Mouse (Mus musculus) kidney, postnatal 36 days (tissue): ENCODE data around the gene Ergic2.
A peak's percentile ranks its signal among the peaks of the same experiment; 100 is the strongest.

Experiments used
- DNase-seq, 2 experiments: peaks; one replicate each; pipeline ENCODE4 v3.0.0; 2021 to 2022; ENCODE audit warnings: mixed read lengths in 2 of 2

Ergic2 gene

DNA sequence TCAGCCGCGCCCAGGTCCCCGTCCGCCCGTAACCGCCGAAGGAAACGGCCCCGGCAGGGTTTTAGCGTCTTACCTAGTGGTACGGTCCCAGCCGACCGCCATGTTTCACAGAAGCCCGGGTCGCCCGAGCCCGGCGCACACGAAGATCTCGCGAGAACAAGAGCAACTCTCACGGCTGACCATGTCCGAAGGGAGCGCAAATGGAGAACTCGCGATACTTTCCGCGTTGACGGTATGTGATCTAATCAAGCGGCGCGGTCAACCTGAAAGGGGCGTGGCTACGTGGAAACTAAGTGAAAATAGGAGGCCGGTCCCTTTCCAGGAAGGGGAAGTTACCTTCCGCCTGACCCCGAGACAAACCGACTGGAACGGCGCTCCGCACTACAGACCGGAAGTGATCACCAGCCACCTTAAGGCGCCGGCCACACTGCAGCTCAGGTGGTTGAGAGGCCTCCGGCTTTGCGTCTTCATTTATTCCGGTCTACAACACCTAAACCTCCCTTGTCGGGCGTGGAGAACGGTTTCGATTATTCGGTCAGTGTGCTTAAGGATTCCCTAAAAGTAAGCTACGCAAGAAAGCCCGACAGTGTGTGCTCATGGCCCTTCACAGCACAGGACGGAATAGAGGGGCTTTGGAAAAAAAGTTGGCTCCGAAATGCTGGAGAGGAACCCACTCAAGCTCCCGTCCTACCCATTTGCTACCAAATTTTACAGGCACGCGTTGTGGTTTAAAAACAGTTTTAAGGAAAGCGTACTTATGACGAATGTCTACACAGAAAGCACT lies at the start of gene Ergic2:
Gene Ergic2, minus strand, starts transcription at position 478 of the 784 bp plus-strand sequence.
- DNase-seq: peak; percentile 98 to 99

DNA sequence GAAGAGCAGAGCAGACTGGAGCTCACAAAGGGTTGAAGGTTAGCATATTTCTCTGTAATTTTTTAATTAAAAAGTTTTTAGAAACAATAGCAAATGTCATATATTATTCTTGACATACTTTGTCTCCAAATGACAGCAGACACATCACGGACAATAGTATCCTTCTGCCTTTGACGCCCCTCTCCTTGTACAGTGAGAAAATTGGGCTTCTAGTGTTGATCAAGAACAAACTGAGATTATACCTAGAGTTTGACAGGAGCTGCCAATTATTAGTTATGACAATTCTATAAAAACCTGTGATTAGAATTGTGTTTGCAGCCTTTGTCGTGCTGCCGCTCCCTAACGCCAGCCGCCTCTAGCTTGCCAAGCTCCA lies 48.5 kb upstream of the Ergic2 start:
- DNase-seq: no peak

DNA sequence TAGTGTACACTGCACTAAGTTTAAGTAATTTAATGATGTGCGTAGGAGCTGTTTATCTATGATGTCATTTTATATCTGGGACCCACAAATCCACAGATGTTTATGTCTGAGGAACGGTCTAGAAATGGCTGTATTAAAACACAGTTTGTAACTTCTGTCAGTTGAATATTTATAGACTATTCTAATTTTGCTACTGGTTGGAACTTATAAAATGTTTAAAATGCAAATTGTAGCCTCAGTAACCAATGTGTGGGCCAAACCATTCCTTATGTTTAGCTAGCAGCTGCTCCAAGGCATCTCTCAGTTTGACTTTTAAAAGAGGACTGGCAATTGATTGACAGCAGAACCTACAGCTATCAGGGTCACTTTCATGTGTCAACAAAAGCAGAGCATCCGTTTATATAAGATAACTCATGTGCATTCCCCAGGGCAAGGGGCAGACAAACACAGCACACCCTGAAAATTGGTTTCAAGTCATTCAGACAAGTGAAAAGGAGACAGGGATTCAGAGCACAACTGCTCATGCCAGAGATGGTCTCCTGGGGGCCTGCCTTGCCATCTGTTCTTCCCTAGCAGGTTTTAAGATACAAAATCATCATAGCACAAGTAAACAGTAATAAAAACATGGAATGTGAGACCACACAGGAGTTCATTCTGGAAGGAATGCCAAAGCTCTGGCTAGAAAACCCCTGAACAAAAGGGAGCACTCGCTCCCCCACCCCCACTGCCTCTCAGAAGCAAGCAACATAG lies 48.0 kb upstream of the Ergic2 start:
- no peak for DNase-seq

DNA sequence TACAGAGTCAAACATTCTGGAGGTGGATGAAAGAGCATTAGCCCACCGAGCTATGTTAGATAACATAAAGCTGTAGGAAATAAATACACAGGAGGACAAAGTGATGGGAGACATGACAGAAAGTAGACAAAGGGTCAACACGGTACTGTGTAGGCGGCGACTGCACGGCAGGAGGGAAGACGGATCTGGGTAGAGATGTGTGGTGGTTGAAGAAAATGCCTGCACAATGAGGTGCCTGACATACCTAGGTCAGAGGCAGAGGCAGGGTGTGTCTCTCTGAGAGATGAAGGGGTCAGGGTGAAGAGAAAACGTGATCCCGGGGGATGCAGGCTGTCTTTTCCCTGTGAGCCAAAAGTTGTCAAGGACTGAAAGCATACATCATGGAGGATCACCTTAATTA lies 46.9 kb upstream of the Ergic2 start:
- no peak for DNase-seq

DNA sequence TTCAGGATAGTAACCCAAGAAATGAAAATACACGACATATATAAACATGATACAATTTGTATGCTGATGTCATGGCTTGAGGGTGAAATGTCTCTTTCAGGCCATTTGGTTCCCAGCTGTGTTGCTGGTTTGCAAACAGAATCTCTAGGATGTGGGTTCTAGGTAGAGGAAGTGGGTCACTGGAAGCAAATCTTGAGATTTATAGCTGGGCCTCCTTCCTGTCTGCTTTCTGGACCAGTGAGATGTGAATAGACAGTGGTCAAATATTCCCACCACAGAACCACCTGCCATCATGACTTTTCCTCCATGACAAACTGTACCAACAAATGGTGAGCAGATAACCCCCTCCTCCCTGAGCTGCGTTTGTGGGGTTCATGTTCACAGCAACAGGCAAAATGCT lies 45.6 kb upstream of the Ergic2 start:
- DNase-seq: no peak

DNA sequence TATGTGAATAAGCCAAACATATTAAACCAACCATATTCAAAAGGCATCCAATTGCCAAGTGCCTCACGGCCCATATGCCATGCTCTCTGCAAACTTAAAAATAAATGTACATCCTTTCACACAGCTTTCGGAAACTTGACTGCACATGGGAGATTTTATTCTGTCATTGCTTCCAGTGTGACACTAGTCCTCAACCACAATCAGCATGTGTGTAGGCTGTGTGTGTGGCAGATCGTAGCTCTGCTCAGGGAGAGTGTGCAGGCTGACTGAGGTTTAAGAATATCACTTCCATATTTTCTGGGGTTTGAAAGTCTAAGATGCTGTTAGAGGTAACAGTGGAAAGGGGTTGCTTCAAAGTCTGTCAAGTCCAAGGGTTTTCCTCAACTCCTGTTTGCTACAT lies 43.9 kb upstream of the Ergic2 start:
- DNase-seq: no peak

DNA sequence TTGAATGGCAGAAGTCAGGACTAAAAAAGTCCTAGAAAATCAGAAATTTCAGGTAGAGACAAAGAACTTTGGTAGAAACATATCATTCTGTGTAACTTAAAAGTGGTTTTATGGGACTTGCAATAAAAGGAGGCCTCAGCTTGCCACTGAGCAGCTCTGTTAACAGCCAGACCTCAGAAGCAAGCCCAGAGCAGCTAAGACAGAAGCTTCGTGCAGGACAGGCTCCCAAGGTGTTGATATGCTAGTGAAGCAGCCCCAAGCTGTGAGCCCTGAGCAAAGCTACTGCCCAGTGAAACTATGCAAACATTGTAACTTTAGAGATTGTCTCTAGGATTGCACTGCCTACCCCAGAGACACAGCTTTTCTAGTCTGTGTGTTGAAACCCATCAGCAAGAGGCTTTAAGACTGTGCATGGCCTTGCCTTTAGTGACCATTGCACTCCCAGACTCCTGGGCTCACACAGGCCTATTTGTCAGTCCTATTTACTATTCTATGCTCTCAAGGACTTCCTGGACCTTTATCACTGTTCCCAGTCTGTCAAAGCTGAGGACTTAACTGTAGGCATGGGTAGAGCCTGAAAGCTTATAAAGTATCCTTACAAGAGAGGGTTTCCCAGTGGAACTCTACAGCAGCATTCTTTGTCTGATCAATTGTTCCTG lies 43.4 kb upstream of the Ergic2 start:
- DNase-seq: no peak

DNA sequence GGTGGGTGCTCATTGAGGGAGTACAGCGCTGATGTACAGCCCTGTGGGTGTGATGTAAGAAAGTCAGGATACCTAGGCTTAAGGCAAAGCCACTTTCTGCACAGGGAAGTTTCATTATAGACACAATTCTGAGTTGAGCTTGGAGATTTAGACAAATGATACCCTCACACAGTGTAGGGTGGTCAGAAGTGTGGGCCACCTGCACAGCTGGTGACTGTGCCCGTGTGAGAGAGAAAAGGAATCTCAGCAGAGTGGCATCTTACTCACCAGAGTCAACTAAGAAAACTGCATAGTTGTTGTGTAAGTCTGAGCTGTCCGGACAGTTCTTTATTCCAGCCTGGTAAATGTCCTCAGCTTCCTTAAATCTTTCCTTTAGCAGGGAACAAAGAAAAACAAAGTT lies 37.0 kb upstream of the Ergic2 start:
- no peak for DNase-seq

DNA sequence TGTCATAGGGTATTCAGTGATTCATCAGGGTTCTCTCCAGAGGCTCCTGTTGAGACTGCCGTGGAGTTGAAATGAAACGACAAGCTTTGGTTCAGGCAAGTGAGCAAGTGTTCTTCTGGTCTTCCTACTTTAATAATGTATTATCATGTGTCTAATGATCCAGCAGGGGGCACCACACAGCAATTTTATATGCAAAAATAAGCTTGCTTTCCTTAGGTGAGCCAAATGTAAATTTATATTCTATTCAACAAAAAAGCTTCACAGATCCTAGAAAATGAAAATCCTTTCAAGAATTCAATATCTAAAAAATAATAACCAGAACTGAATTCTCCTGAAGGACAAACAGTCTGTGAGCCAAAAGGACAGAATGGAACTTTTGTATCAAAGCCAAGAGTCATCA lies 36.5 kb upstream of the Ergic2 start:
- peak; percentile 65 to 80 for DNase-seq

DNA sequence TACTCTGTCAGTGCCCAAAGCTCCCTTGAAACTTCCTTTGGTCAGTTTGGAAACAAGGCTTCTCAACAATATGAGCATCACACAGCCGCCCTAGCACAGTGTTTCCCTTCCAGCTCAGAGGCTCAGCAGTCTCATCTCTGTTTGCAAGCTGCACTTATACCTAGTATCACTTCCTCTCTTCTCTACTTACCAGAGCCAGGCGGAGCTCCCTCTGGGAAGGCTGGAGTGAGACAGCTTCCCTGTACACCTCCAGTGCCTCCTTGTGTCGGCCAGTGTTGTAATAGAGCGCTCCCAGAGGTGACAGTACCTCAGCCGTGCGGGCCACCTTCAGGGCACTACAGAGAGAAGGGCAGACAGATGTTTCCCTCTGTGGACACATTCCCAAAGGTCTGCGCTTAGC lies 34.4 kb upstream of the Ergic2 start:
- no peak for DNase-seq

DNA sequence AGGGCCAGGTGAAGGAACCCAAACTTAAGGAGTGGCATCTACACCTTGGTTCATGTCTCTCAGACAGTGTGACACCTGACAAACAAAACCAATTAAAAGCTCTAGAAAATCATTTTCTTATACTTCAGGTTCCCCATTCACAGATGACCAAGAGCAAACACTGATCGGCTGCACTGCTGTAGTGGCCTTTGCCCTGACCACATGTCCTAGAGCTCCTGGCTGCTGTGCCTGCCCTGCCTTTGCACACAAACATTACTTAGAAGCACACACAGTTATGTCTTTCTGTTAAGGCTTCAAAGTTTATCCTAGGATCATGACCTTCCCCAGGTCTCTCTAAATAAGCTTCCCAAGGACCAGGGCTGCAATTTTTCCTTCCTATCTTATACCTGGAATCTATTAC lies 32.7 kb upstream of the Ergic2 start:
- peak in 1 of 2 experiments; percentile 22 for DNase-seq

DNA sequence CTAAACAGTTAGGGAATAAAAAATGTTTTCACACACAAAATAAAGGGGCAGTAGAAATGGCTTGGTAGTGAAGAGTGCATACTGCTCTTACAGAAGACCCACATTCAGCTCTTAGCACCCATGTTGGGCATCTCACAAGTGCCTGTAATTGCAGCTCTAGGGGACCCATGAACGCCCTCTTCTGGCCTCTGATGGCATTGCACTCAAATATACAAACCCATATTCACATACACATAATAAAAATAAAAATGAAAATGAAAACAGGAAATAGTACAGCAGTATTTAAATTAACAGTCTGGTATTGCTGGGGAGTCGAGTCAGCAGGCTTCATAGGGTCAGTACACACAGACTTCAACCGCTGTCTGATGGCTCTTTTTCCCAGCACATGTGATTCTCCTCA lies 30.1 kb upstream of the Ergic2 start:
- no peak for DNase-seq

DNA sequence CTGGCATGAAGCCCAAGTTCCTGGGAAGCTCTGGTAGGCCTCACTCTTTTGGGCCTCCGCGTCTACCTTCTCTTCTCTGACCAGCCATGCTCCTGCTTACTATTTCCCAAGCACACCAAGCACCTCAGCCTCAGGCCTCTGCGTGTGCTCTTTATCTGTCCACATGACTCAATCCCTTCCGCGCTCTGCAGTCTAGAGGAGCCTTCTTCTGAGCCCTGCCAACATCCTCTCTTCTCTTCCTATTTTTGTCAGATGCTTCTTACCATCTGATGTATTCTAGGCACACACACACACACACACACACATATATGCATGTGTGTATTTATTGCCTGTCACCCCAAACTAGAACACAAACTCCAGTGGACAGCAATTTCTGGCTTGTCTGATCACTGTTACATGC lies 29.5 kb upstream of the Ergic2 start:
- no peak for DNase-seq

DNA sequence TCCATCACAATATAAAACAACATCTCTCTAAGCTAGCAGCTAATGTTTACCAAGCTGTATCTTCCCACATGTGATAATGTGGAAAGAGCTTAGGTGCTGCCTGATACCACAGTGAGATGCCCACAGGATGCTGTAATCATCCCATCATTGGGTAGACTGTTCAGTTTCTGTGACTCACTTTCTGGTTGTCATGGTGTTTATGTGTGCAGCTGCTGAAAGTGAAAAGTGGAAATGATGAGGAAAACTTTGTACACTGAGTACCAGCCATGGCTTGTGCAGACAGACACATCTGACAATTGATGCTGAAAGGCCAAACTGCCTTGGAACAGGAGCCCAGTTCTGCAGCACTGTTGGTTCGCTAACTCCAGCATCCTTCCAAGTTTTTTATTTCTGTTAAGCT lies 27.1 kb upstream of the Ergic2 start:
- DNase-seq: no peak

DNA sequence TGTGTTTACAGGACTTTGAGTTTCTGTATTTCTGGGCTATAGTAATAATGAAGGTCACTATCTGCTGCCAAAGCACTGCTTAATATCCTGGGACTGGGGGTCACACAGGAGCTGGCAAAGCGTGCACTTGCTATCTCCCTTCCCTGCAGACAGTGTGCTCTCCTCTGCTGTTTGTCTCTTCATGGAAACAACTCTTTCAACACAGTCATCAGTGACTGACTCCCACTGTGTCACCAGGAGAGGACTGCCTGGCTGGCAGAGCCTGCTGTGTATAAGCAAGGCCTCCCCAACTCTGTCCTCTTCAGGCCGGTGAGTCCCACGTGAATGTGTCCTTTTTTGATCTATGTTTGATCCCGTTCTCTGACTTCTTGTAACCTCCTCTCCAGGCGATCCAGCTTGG lies 25.3 kb upstream of the Ergic2 start:
- no peak for DNase-seq

DNA sequence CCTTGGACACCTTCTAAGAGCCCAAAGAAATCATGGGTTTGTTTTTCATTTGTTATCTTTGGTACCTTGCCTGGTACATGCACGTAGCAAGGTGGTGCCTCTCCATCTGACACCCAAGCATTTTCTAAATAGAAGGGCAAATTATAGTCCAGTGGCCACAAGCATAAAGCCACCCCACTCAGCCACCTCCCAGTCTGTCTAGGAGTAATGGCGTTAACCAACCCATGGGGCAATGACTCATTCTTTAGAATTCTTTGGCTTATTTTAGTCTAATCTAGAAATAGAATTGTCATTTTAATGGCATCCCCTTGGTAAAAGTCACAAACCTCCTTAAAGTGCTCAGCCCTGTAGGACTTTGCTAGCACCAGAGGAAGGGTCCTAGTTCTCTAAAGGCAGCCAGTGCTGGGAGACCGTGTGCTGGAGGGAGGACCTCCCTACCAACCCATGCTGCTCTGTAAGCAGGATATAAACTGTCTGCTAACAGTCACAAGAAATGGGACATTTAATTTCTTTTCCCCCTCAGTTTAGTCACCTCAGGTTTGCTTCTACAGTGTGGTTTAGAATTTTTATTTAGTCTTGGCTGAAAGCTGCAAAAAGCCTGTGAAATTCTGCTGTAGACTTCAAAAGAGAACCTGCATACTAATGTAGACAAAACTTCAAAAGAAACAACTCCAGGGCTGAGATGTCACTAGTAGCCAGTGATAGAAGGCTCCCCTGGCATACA lies 22.1 kb upstream of the Ergic2 start:
- no peak for DNase-seq

DNA sequence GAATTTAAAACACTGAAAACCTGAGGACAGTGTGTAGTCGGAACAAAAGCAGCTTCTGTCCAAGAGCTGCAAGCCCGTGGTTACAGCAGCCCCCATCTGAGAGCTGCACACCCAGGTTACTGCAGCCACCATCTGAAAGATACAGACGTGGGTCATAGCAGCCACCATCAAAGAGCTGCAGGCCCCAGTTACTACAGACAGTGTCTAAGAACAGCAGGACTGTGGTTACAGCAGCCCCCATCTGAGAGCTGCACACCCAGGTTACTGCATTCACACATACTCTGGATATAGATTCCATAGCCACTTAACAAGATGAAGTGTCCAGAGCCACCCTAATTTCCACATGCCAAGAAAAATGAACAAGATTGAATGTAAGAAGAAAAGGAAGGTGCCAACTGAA lies 15.4 kb upstream of the Ergic2 start:
- no peak for DNase-seq

DNA sequence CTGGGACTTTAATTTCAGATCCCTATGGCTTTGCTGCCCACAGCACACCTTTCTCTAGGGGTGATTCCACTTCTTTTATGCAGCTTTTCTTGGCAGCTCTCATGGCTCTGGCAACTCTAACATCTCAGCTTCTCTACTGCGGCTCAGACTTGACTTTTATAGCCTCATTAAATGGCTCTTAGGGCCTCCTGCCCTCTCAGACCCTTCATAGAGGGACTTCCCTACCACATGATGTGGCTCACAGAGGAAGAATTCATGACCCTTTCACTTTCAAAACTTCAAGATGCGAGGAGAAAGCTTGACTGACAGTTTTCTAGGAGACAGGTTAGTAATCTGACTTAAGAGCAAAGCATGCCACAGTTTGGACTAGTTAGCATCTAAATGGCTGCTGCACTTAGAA lies 10.5 kb upstream of the Ergic2 start:
- no peak for DNase-seq

DNA sequence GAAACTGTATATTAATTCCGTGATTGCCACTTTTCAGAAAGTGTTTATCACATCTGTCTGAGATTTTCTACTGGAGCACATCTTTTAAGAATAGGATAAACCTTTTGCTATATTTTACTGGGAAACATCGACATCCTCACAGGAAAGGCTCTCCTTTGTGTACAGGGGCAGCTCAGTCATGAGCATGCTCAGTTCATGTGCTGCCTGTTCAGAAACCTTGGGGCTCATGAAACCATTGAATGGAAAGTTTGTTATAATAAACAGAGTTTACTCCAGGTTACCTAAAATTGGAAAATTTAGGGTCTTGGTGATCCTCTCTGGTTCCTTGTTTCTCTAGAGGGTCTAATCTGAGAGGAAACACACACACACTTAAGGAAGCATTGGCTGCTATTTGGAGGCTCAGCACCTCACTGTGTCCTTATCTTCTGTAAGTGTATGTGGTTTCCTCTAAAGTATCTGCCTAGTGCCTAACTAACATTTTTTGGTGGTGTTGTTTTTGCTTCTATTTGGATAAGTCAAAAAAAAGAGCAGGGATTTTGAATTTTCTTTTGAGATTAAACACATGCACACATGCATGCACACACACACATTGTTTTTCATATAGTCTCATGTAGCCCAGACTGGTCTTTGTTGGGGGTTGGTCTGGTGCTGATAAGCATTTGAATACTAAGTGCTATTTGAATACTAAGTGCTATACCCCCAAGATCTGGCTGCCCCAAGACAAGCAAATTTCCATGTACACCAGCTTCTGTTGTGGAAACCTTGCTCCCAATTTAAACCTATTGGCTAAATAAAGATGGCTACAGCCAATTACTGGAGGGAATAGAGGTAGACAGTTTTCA lies 6.3 kb upstream of the Ergic2 start:
- DNase-seq: no peak

DNA sequence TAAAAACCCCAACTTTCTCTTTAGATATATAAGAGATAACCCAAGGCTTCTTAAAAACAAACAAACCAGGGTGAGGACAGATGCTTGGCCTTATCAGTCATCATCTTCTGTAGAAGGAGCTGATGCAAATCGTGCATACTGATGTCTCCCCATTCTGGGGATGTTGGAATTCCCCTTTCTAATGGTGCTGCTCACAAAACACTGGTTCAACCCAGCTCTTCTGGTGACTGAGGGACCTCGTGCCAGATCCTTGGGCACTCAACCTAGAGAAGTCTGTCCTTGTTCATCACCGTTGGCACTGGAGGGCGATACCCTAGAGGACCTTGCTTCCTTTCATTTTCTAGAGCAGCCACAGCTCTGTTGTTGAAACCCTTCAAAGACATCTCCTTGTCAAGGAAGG lies 4.6 kb upstream of the Ergic2 start:
- DNase-seq: no peak

DNA sequence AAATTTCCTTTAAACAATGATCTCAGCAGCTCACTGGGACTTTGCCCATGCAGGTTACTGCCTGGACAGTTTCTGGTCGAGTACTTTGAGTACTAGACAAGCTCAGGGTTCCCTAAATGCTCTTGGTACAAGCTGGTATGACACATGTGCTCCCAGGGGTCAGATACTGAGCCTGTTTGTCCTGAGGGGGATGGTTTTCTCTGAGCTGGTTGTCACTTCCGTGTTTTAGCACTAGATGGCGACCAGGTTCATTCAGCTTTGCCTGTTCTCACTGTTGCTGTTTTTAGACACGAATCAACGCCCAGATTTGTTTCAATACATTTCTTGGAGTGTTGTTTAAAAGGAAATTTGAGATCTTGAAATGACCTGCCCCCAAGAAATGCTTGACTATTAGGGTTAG lies 2.6 kb upstream of the Ergic2 start:
- peak; percentile 56 to 73 for DNase-seq

DNA sequence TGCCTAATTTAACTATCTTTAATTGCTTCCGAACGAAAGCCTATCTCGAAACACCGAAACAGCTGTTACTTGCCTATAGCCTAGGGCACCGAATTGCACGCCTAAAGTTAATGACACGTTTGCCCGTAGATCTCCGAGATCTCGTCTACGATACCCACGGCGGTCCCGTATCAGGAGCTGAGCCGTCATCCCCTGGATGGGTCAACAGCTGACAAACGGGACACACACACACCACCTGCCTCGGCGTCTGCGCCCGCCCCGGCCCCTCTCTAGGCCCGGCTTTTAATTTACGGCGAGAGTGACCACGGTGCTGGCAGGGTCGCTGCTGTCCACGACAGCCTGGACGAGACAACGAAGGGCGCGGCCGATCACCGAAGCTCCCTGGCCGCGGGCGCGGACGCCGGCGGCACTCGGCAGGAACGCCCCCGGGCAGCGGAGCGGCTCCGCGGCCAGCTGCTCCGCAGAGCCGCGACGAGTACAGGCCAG lies 740 bp downstream of the Ergic2 start:
- peak in 1 of 2 experiments; percentile 8 for DNase-seq
